Mouse (Mus musculus): ENCODE results near the gene Cd160. TPM values are rescaled to one million over a fixed set of nuclear protein-coding genes. Genes with fewer than 3 reads are reported as not detected.

The Cd160 gene
- polyA plus RNA-seq, 1 experiment from 2014 or later, result 0.18 TPM

GRCm38 (mm10) chr3:96855833-96856232, 26.7 kb upstream of the Cd160 start:
- Histone ChIP-seq H3K4me2 (ENCODE audit: low read length) (no peak overlapping the region), H3K27me3 (replicated peaks; ENCODE audit: control insufficient read depth, insufficient read depth, low read length) (no peaks in the 10 kb centered on the region), H3K36me3 (ENCODE audit: control insufficient read depth, insufficient read depth, low read length) (no peaks in the 10 kb centered on the region), H3K4me1 (ENCODE audit: control insufficient read depth, insufficient read depth, low read length) (no peaks in the 10 kb centered on the region), H3K9ac (ENCODE audit: low read length) (no peak overlapping the region), H3K4me3 (ENCODE audit: low read depth, low read length) (no peak overlapping the region), H3K27ac (ENCODE audit: low read depth, low read length) (no peak overlapping the region), H3K9me3 (replicated peaks; ENCODE audit: control insufficient read depth, low read length) (no peaks in the 10 kb centered on the region)
- ATAC-seq, result no peak
- 69% methylated on average over 3 of the region's 3 CpGs for WGBS
- DNase-seq (ENCODE audit: low spot score), result no peak

GRCm38 (mm10) chr3:96854376-96854775, 25.2 kb upstream of the Cd160 start:
- Histone ChIP-seq H3K9me3 (replicated peaks; ENCODE audit: control insufficient read depth, low read length) (no peaks in the 10 kb centered on the region), H3K4me1 (ENCODE audit: control insufficient read depth, insufficient read depth, low read length) (no peaks in the 10 kb centered on the region), H3K9ac (ENCODE audit: low read length) (no peak overlapping the region), H3K27ac (ENCODE audit: low read depth, low read length) (no peak overlapping the region), H3K4me3 (ENCODE audit: low read depth, low read length) (no peak overlapping the region), H3K27me3 (replicated peaks; ENCODE audit: control insufficient read depth, insufficient read depth, low read length) (no peaks in the 10 kb centered on the region), H3K36me3 (ENCODE audit: control insufficient read depth, insufficient read depth, low read length) (no peaks in the 10 kb centered on the region), H3K4me2 (ENCODE audit: low read length) (no peak overlapping the region)
- ATAC-seq (no peak), DNase-seq (ENCODE audit: low spot score) (no peak)
- 92% methylated on average over 4 of the region's 4 CpGs for WGBS

- Histone ChIP-seq H3K27ac (ENCODE audit: low read depth, low read length) (no peak overlapping the region), H3K4me2 (ENCODE audit: low read length) (no peak overlapping the region), H3K36me3 (ENCODE audit: control insufficient read depth, insufficient read depth, low read length) (no peaks in the 10 kb centered on the region), H3K9ac (ENCODE audit: low read length) (no peak overlapping the region), H3K4me1 (ENCODE audit: control insufficient read depth, insufficient read depth, low read length) (no peaks in the 10 kb centered on the region), H3K27me3 (replicated peaks; ENCODE audit: control insufficient read depth, insufficient read depth, low read length) (no peaks in the 10 kb centered on the region), H3K9me3 (replicated peaks; ENCODE audit: control insufficient read depth, low read length) (no peaks in the 10 kb centered on the region), H3K4me3 (ENCODE audit: low read depth, low read length) (no peak overlapping the region)
- no peak for DNase-seq (ENCODE audit: low spot score)
- ATAC-seq, result no peak
- WGBS, result 84% methylated on average over 6 of the region's 6 CpGs
Measured at GRCm38 (mm10) chr3:96852561-96852960, 23.4 kb upstream of the Cd160 start.

GRCm38 (mm10) chr3:96849168-96849727, 20.1 kb upstream of the Cd160 start:
- no peak overlapping the region for H3K4me2 ChIP-seq (ENCODE audit: low read length)
- H3K4me1 ChIP-seq (ENCODE audit: control insufficient read depth, insufficient read depth, low read length), result no peaks in the 10 kb centered on the region
- DNase-seq (ENCODE audit: low spot score) (no peak), ATAC-seq (no peak)
- no peaks in the 10 kb centered on the region for H3K36me3 ChIP-seq (ENCODE audit: control insufficient read depth, insufficient read depth, low read length)
- no peak overlapping the region for H3K9ac ChIP-seq (ENCODE audit: low read length)
- H3K9me3 ChIP-seq (replicated peaks; ENCODE audit: control insufficient read depth, low read length), result no peaks in the 10 kb centered on the region
- WGBS, result 82% methylated on average over 2 of the region's 2 CpGs
- no peak overlapping the region for H3K27ac ChIP-seq (ENCODE audit: low read depth, low read length)
- no peak overlapping the region for H3K4me3 ChIP-seq (ENCODE audit: low read depth, low read length)
- no peaks in the 10 kb centered on the region for H3K27me3 ChIP-seq (replicated peaks; ENCODE audit: control insufficient read depth, insufficient read depth, low read length)

- no peaks in the 10 kb centered on the region for H3K4me1 ChIP-seq (ENCODE audit: control insufficient read depth, insufficient read depth, low read length)
Measured at GRCm38 (mm10) chr3:96848470-96848869, 19.3 kb upstream of the Cd160 start.

GRCm38 (mm10) chr3:96847661-96848060, 18.5 kb upstream of the Cd160 start:
- 51% methylated on average over 6 of the region's 6 CpGs for WGBS
- Histone ChIP-seq H3K9ac (ENCODE audit: low read length) (no peak overlapping the region), H3K27me3 (replicated peaks; ENCODE audit: control insufficient read depth, insufficient read depth, low read length) (no peaks in the 10 kb centered on the region), H3K4me3 (ENCODE audit: low read depth, low read length) (no peak overlapping the region), H3K9me3 (replicated peaks; ENCODE audit: control insufficient read depth, low read length) (no peaks in the 10 kb centered on the region), H3K4me1 (ENCODE audit: control insufficient read depth, insufficient read depth, low read length) (no peaks in the 10 kb centered on the region), H3K4me2 (ENCODE audit: low read length) (no peak overlapping the region), H3K27ac (ENCODE audit: low read depth, low read length) (no peak overlapping the region), H3K36me3 (ENCODE audit: control insufficient read depth, insufficient read depth, low read length) (no peaks in the 10 kb centered on the region)
- DNase-seq (ENCODE audit: low spot score) (no peak), ATAC-seq (no peak)

More at GRCm38 (mm10) chr3:96848470-96848869, 19.3 kb upstream of the Cd160 start:
- Histone ChIP-seq H3K9ac (ENCODE audit: low read length) (no peak overlapping the region), H3K36me3 (ENCODE audit: control insufficient read depth, insufficient read depth, low read length) (no peaks in the 10 kb centered on the region), H3K4me2 (ENCODE audit: low read length) (no peak overlapping the region), H3K27ac (ENCODE audit: low read depth, low read length) (no peak overlapping the region), H3K27me3 (replicated peaks; ENCODE audit: control insufficient read depth, insufficient read depth, low read length) (no peaks in the 10 kb centered on the region), H3K4me3 (ENCODE audit: low read depth, low read length) (no peak overlapping the region), H3K9me3 (replicated peaks; ENCODE audit: control insufficient read depth, low read length) (no peaks in the 10 kb centered on the region)
- ATAC-seq, result no peak
- 85% methylated on average over 7 of the region's 8 CpGs for WGBS
- no peak for DNase-seq (ENCODE audit: low spot score)

GRCm38 (mm10) chr3:96846985-96847384, 17.8 kb upstream of the Cd160 start:
- Histone ChIP-seq H3K27ac (ENCODE audit: low read depth, low read length) (no peak overlapping the region), H3K4me3 (ENCODE audit: low read depth, low read length) (no peak overlapping the region), H3K4me1 (ENCODE audit: control insufficient read depth, insufficient read depth, low read length) (no peaks in the 10 kb centered on the region), H3K4me2 (ENCODE audit: low read length) (no peak overlapping the region), H3K27me3 (replicated peaks; ENCODE audit: control insufficient read depth, insufficient read depth, low read length) (no peaks in the 10 kb centered on the region), H3K9me3 (replicated peaks; ENCODE audit: control insufficient read depth, low read length) (no peaks in the 10 kb centered on the region), H3K9ac (ENCODE audit: low read length) (no peak overlapping the region), H3K36me3 (ENCODE audit: control insufficient read depth, insufficient read depth, low read length) (no peaks in the 10 kb centered on the region)
- DNase-seq (ENCODE audit: low spot score) (no peak), ATAC-seq (no peak)
- 86% methylated on average over 12 of the region's 12 CpGs for WGBS

GRCm38 (mm10) chr3:96845806-96846205, 16.7 kb upstream of the Cd160 start:
- WGBS, result 95% methylated on average over 9 of the region's 9 CpGs
- H3K4me2 ChIP-seq (ENCODE audit: low read length), result no peak overlapping the region
- ATAC-seq, result no peak
- H3K4me1 ChIP-seq (ENCODE audit: control insufficient read depth, insufficient read depth, low read length), result no peaks in the 10 kb centered on the region
- no peak overlapping the region for H3K9ac ChIP-seq (ENCODE audit: low read length)
- no peaks in the 10 kb centered on the region for H3K36me3 ChIP-seq (ENCODE audit: control insufficient read depth, insufficient read depth, low read length)
- no peaks in the 10 kb centered on the region for H3K27me3 ChIP-seq (replicated peaks; ENCODE audit: control insufficient read depth, insufficient read depth, low read length)
- DNase-seq (ENCODE audit: low spot score), result no peak
- H3K9me3 ChIP-seq (replicated peaks; ENCODE audit: control insufficient read depth, low read length), result no peaks in the 10 kb centered on the region
- H3K4me3 ChIP-seq (ENCODE audit: low read depth, low read length), result no peak overlapping the region
- no peak overlapping the region for H3K27ac ChIP-seq (ENCODE audit: low read depth, low read length)

GRCm38 (mm10) chr3:96845191-96845590, 16.0 kb upstream of the Cd160 start:
- DNase-seq (ENCODE audit: low spot score), result no peak
- Histone ChIP-seq H3K27ac (ENCODE audit: low read depth, low read length) (no peak overlapping the region), H3K27me3 (replicated peaks; ENCODE audit: control insufficient read depth, insufficient read depth, low read length) (no peaks in the 10 kb centered on the region), H3K4me1 (ENCODE audit: control insufficient read depth, insufficient read depth, low read length) (no peaks in the 10 kb centered on the region), H3K9ac (ENCODE audit: low read length) (no peak overlapping the region), H3K4me3 (ENCODE audit: low read depth, low read length) (no peak overlapping the region), H3K4me2 (ENCODE audit: low read length) (no peak overlapping the region), H3K36me3 (ENCODE audit: control insufficient read depth, insufficient read depth, low read length) (no peaks in the 10 kb centered on the region), H3K9me3 (replicated peaks; ENCODE audit: control insufficient read depth, low read length) (no peaks in the 10 kb centered on the region)
- 92% methylated on average over 6 of the region's 6 CpGs for WGBS
- ATAC-seq, result no peak

Measured in forebrain, embryonic 14.5 days (tissue).